Mouse (Mus musculus) cerebellum, adult (tissue): Measurements from ENCODE around the gene Gm44579.

Experiments
- ATAC-seq: cut with Nextera tagmentation; 2 replicates; pipeline ENCODE4 v1.9.2; 2017; ENCODE audit warnings: mild to moderate bottlenecking, moderate library complexity, mixed read lengths; ENCODE audit not compliant: insufficient number of reproducible peaks, low FRiP score, low TSS enrichment

The Gm44579 gene

DNA sequence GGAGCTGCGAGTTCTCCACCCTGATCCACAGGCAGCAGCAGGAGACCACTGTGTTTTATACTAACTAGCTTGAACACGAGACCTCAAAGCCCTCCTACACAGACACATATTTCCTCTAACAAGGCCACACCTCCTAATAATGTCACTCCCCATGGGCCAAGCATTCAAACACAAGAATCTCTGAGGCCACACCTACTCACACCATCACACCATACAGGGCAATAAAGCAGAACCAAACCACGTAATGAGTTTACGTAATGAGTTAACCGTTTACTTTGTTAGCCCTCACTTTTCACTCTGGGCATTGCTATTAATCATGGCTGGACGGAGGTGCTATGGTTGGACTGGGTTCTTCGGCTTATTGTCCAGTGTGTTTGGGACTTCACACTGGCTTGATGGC lies 81.0 kb downstream of the Gm44579 start:
- no peak for ATAC-seq

- ATAC-seq, result no peak
Observed at GRCm38 (mm10) chr15:98136871-98137270, 83.9 kb downstream of the Gm44579 start.
